Mouse (Mus musculus) cortical plate, adult 2 months (tissue): ENCODE results near the gene Ccl19. TPM values are rescaled to one million over a fixed set of nuclear protein-coding genes. Genes with fewer than 3 reads are reported as not detected.
"Not testable (repeated sequence)": the region's sequence is repeated elsewhere in the genome, so short reads cannot be mapped to it uniquely, and the experiment has no call there.

ENCODE experiments used
- H3K27ac ChIP-seq: fragments of 200-500 bp; 2 replicates; pipeline ENCODE4 v1.5.1; 2012; ENCODE audit warnings: low read length, control low read depth, inconsistent platforms; ENCODE audit not compliant: insufficient read depth
- H3K4me1 ChIP-seq: fragments of 200-500 bp; 2 replicates; pipeline ENCODE4 v1.6.1; 2011; ENCODE audit warnings: low read length; ENCODE audit not compliant: control insufficient read depth, insufficient read depth
- H3K4me3 ChIP-seq: fragments of 200-500 bp; 2 replicates; pipeline ENCODE4 v1.5.1; 2011; ENCODE audit warnings: mild to moderate bottlenecking, low read length, control low read depth; ENCODE audit not compliant: insufficient read depth
- polyA plus RNA-seq: library from polyadenylated mRNA; depleted of rRNA; stranded (reverse); fragments of >200 nt; gene quantifications from 2 replicates; pipeline ENCODE4 v1.2.3, GENCODE M21; 2012; rRNA removed

Gene Ccl19
- 0.98 and 1.7 TPM in 2 replicates for polyA plus RNA-seq

DNA sequence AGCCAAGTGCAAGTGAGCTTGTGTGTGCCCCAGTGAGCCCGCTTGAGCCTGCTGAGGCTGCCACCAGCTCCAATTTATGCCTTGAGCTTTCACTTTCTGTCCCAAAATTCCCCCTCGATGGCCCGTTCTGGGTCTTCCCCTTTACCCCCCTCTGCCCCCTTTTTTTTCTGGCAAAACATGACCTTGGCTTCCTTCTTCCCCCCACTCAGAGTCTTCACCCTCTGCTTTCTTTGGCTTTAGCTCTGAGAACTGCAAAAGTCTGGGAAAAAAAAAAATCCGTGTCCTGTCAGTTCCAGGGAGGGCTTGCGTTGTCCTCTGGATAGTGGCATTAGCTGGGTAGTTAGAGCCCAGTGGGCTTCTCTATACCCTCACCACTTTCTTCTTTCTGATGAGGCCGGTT, at the start of gene Ccl19:
Ccl19 (minus strand) TSS at position 101 of the 400 bp plus-strand sequence.
- not testable (repeated sequence) for H3K27ac ChIP-seq, H3K4me1 ChIP-seq, H3K4me3 ChIP-seq

DNA sequence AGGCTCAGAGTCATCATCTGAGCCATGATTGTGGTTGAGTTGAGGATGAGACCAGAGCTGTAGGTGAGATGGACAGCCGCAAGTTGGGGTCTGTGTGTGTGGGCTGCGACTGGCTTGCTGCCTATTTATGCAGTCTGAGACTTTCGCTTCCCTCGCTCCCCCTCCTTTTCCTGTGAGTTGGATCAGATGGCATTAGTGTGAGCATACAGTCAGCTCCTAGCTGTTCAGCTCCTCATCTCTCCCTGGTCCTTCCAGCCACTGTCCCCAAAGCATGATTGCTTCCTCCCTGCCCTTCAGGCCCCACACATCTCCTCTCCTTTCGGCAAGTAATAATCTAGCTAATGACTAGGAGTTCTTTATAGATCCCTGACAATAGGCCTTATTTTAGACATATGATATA, 17.5 kb upstream of the Ccl19 start, which contains the start of gene Ccl21a:
Ccl21a (minus strand) TSS at position 101 of the 400 bp plus-strand sequence.
- H3K4me3 ChIP-seq, H3K4me1 ChIP-seq, H3K27ac ChIP-seq: not testable (repeated sequence)

DNA sequence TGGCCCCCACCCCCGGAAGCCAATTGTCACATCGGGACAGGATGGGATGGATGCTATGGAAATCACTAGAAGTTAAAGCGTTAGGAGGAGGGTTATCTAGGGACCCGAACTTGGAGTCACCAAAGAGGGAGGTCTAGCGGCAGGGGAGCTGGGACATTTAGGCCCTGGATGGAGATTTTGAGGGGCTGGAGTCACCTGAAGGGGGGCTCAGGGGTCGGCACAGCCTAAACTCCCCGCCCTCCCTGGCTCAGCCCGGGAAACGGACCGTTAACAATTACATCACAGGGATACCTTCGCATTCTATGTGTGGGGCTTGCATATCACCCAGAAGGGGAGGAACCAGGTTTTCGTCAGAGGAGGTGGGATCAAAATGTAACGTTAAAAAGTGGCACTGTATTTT, 21.1 kb downstream of the Ccl19 start, which contains the start of gene 4930578G10Rik:
4930578G10Rik (plus strand) TSS at position 301 of the 400 bp plus-strand sequence.
- H3K27ac ChIP-seq, H3K4me3 ChIP-seq, H3K4me1 ChIP-seq: not testable (repeated sequence)

Other genes with a start within 250 kb of the Ccl19 start
- 0.44 and 1.1 TPM in 2 replicates for gene Fam205a2, start 228.4 kb downstream of the Ccl19 start, polyA plus RNA-seq
- not detected in 2 replicates for gene Gm10591, start 144.4 kb downstream of the Ccl19 start, polyA plus RNA-seq
- 1.3 and 1.6 TPM in 2 replicates for gene Gm2564, start 126.9 kb downstream of the Ccl19 start, polyA plus RNA-seq
- gene Ccl27b, start 101.3 kb downstream of the Ccl19 start, polyA plus RNA-seq: 25.3 and 29.0 TPM in 2 replicates
- gene Il11ra2, start 94.7 kb downstream of the Ccl19 start, polyA plus RNA-seq: 0.19 and 0.50 TPM in 2 replicates
- gene 4930578G10Rik, start 21.0 kb downstream of the Ccl19 start, polyA plus RNA-seq: 1.5 and 1.9 TPM in 2 replicates
- 0.19 and 0.40 TPM in 2 replicates for gene Ccl21a, start 17.4 kb upstream of the Ccl19 start, polyA plus RNA-seq
- gene Fam205a1, start 97.3 kb upstream of the Ccl19 start, polyA plus RNA-seq: 0.15 and 0.23 TPM in 2 replicates
- gene Gm12394, start 100.2 kb upstream of the Ccl19 start, polyA plus RNA-seq: 0.13 and 0.23 TPM in 2 replicates
- gene Fam205c, start 117.7 kb upstream of the Ccl19 start, polyA plus RNA-seq: 0.15 TPM in 1 of 2 replicates, not detected in the other
- gene Phf24, start 160.1 kb upstream of the Ccl19 start, polyA plus RNA-seq: 282 and 292 TPM in 2 replicates
- gene Dnajb5, start 193.2 kb upstream of the Ccl19 start, polyA plus RNA-seq: 96.0 and 107 TPM in 2 replicates
- not detected in 2 replicates for gene 1700022I11Rik, start 213.0 kb upstream of the Ccl19 start, polyA plus RNA-seq
- gene Vcp, start 243.9 kb upstream of the Ccl19 start, polyA plus RNA-seq: 171 and 176 TPM in 2 replicates